ENCODE assay signal across 7 mouse cellular contexts in genomic region chr13:23270321-23271101, GRCm38 (mm10). TPM values are rescaled to one million over a fixed set of nuclear protein-coding genes. Genes with fewer than 3 reads are reported as not detected.
DNase-seq lines count a peak whose midpoint lies in the region; ATAC-seq and TF ChIP-seq lines count a peak whose summit lies in the region.

No protein-coding gene starts in this region.

- peak overlapping the region; percentile 53 for H3K4me2 ChIP-seq in lung, embryonic 15.5 days
- peak overlapping the region; percentile 55 for H3K4me2 ChIP-seq in embryonic facial prominence, embryonic 14.5 days (ENCODE audit: low read depth, low read length)
- 0 out of 2 replicates have a peak overlapping the region, but pooled peaks have one; percentile 15 for H3K4me2 ChIP-seq in liver, postnatal 0 days (ENCODE audit: low read depth, low read length)
- H3K4me2 ChIP-seq in stomach, embryonic 16.5 days (ENCODE audit: low read depth, low read length), result peak overlapping the region; percentile 46

- no peak for TF ChIP-seq POLR2A in lung, adult 2 months (IDR thresholded peaks at IDR 0.05; ENCODE audit: borderline replicate concordance, extremely low read depth, low read depth, low read length)

- 2% methylated on average over 34 of the region's 34 CpGs for WGBS in lung, embryonic 15.5 days
- 5% methylated on average over 34 of the region's 34 CpGs for WGBS in lung, adult 2 months
- WGBS in embryonic facial prominence, embryonic 14.5 days, result 2% methylated on average over 34 of the region's 34 CpGs
- 4% methylated on average over 34 of the region's 34 CpGs for WGBS in liver, postnatal 0 days (ENCODE audit: insufficient replicate concordance)
- 5% methylated on average over 34 of the region's 34 CpGs for WGBS in stomach, embryonic 16.5 days

- no peaks in the 10 kb centered on the region; the same call in none of the 2 replicates for H3K27me3 ChIP-seq in lung, embryonic 15.5 days
- peaks cover 6% of the 10 kb centered on the region for H3K27me3 ChIP-seq in embryonic facial prominence, embryonic 14.5 days (replicated peaks; ENCODE audit: control insufficient read depth, insufficient read depth, low read length)
- H3K27me3 ChIP-seq in liver, postnatal 0 days (ENCODE audit: insufficient read depth, low read length), result peaks cover 9% of the 10 kb centered on the region
- 0 out of 2 replicates have a peak, but pooled peaks cover 4% of the 10 kb centered on the region for H3K27me3 ChIP-seq in stomach, embryonic 16.5 days (ENCODE audit: control insufficient read depth, insufficient read depth, low read length)

- no peak for ATAC-seq in lung, embryonic 15.5 days (ENCODE audit: borderline replicate concordance, extremely low read depth, low FRiP score, low TSS enrichment)
- peak; percentile 77 for ATAC-seq in embryonic facial prominence, embryonic 14.5 days (ENCODE audit: low read depth)
- no peak for ATAC-seq in liver, postnatal 0 days
- ATAC-seq in stomach, embryonic 16.5 days (ENCODE audit: insufficient read depth, low FRiP score), result no peak

- peaks cover 9% of the 10 kb centered on the region; the same call in 1 of the 2 replicates for H3K4me1 ChIP-seq in lung, embryonic 15.5 days
- H3K4me1 ChIP-seq in lung, adult 2 months (ENCODE audit: control insufficient read depth, insufficient read depth, low read length), result no peaks in the 10 kb centered on the region
- no peaks in the 10 kb centered on the region for H3K4me1 ChIP-seq in embryonic facial prominence, embryonic 14.5 days (ENCODE audit: control insufficient read depth, insufficient read depth, low read length)
- no peaks in the 10 kb centered on the region for H3K4me1 ChIP-seq in liver, postnatal 0 days (ENCODE audit: insufficient read depth)
- H3K4me1 ChIP-seq in stomach, embryonic 16.5 days (ENCODE audit: control insufficient read depth, insufficient read depth, low read length), result no peaks in the 10 kb centered on the region

- no peaks in the 10 kb centered on the region for H3K36me3 ChIP-seq in lung, embryonic 15.5 days
- H3K36me3 ChIP-seq in embryonic facial prominence, embryonic 14.5 days (ENCODE audit: control insufficient read depth, insufficient read depth, low read length), result no peaks in the 10 kb centered on the region
- H3K36me3 ChIP-seq in liver, postnatal 0 days (replicated peaks; ENCODE audit: insufficient read depth, low read length), result no peaks in the 10 kb centered on the region
- no peaks in the 10 kb centered on the region for H3K36me3 ChIP-seq in stomach, embryonic 16.5 days (ENCODE audit: control insufficient read depth, insufficient read depth, low read length)

- no peak for DNase-seq in lung, adult 2 months
- DNase-seq in embryonic facial prominence, embryonic 14.5 days (ENCODE audit: low spot score), result peak; percentile 42
- DNase-seq in layer of hippocampus, adult 11-12 months (ENCODE audit: low spot score), result peak; percentile 58
- peak; percentile 13 for DNase-seq in liver, postnatal 0 days
- DNase-seq in thymus, postnatal 25 days, result no peak

- H3K27ac ChIP-seq in lung, embryonic 15.5 days, result no peak overlapping the region
- H3K27ac ChIP-seq in embryonic facial prominence, embryonic 14.5 days (replicated peaks; ENCODE audit: low read depth, low read length), result no peak overlapping the region
- H3K27ac ChIP-seq in liver, postnatal 0 days (ENCODE audit: low read depth), result no peak overlapping the region
- H3K27ac ChIP-seq in stomach, embryonic 16.5 days (ENCODE audit: low read length), result no peak overlapping the region

- TF ChIP-seq CTCF in lung, adult 2 months (IDR thresholded peaks at IDR 0.05; ENCODE audit: insufficient read depth, low read length), result no peak
- no peak for TF ChIP-seq CTCF in liver, postnatal 0 days (IDR thresholded peaks at IDR 0.05; ENCODE audit: low read depth)

- no peak overlapping the region for H3K9ac ChIP-seq in lung, embryonic 15.5 days
- peak overlapping the region; percentile 30 for H3K9ac ChIP-seq in embryonic facial prominence, embryonic 14.5 days (ENCODE audit: low read depth, low read length)
- H3K9ac ChIP-seq in liver, postnatal 0 days (replicated peaks), result no peak overlapping the region
- peak overlapping the region; percentile 39; the same call in 1 of the 2 replicates for H3K9ac ChIP-seq in stomach, embryonic 16.5 days (ENCODE audit: low read length)

- peak overlapping the region; percentile 28 for H3K4me3 ChIP-seq in lung, embryonic 15.5 days
- H3K4me3 ChIP-seq in lung, adult 2 months (replicated peaks; ENCODE audit: extremely low read depth, low read depth, low read length), result no peak overlapping the region
- peak overlapping the region; percentile 37 for H3K4me3 ChIP-seq in embryonic facial prominence, embryonic 14.5 days (ENCODE audit: low read depth, low read length)
- no peak overlapping the region for H3K4me3 ChIP-seq in liver, postnatal 0 days (ENCODE audit: low read depth, low read length)
- peak overlapping the region; percentile 28 for H3K4me3 ChIP-seq in stomach, embryonic 16.5 days (replicated peaks; ENCODE audit: low read length)

- TF ChIP-seq EP300 in liver, postnatal 0 days (IDR thresholded peaks at IDR 0.05; ENCODE audit: low read depth), result no peak

- no peaks in the 10 kb centered on the region for H3K9me3 ChIP-seq in lung, embryonic 15.5 days
- no peaks in the 10 kb centered on the region for H3K9me3 ChIP-seq in embryonic facial prominence, embryonic 14.5 days (ENCODE audit: control insufficient read depth, low read length)
- H3K9me3 ChIP-seq in liver, postnatal 0 days (ENCODE audit: low read length), result no peaks in the 10 kb centered on the region
- no peaks in the 10 kb centered on the region for H3K9me3 ChIP-seq in stomach, embryonic 16.5 days (replicated peaks; ENCODE audit: control insufficient read depth, low read length)

RNA-seq across cellular contexts. Expression of gene Vmn1r223, which starts 23.6 kb away (rescaled TPM):
- not detected in 2 replicates for polyA plus RNA-seq in lung, embryonic 15.5 days (2015; fragmentation: Nextera tagmentation; extraction: Ambion mirVana)
- not detected in 2 replicates for polyA plus RNA-seq in lung, adult 2 months (2012; rRNA removed)
- not detected in 2 replicates for polyA plus RNA-seq in embryonic facial prominence, embryonic 14.5 days (2014; fragmentation: Nextera tagmentation; extraction: Ambion mirVana)
- polyA plus RNA-seq in liver, postnatal 0 days (2015; fragmentation: Nextera tagmentation; extraction: Ambion mirVana), result not detected in 2 replicates
- not detected in 2 replicates for polyA plus RNA-seq in stomach, embryonic 16.5 days (2015; fragmentation: Nextera tagmentation; extraction: Ambion mirVana)

RNA-seq across cellular contexts. Expression of gene Vmn1r222, which starts 34.8 kb away (rescaled TPM):
- not detected in 2 replicates for polyA plus RNA-seq in lung, embryonic 15.5 days (2015; fragmentation: Nextera tagmentation; extraction: Ambion mirVana)
- polyA plus RNA-seq in lung, adult 2 months (2012; rRNA removed), result not detected in 2 replicates
- polyA plus RNA-seq in embryonic facial prominence, embryonic 14.5 days (2014; fragmentation: Nextera tagmentation; extraction: Ambion mirVana), result not detected in 2 replicates
- polyA plus RNA-seq in liver, postnatal 0 days (2015; fragmentation: Nextera tagmentation; extraction: Ambion mirVana), result not detected in 2 replicates
- not detected in 2 replicates for polyA plus RNA-seq in stomach, embryonic 16.5 days (2015; fragmentation: Nextera tagmentation; extraction: Ambion mirVana)

RNA-seq across cellular contexts. Expression of gene Vmn1r221, which starts 56.6 kb away (rescaled TPM):
- not detected in 2 replicates for polyA plus RNA-seq in lung, embryonic 15.5 days (2015; fragmentation: Nextera tagmentation; extraction: Ambion mirVana)
- not detected in 2 replicates for polyA plus RNA-seq in lung, adult 2 months (2012; rRNA removed)
- polyA plus RNA-seq in embryonic facial prominence, embryonic 14.5 days (2014; fragmentation: Nextera tagmentation; extraction: Ambion mirVana), result not detected in 2 replicates
- not detected in 2 replicates for polyA plus RNA-seq in liver, postnatal 0 days (2015; fragmentation: Nextera tagmentation; extraction: Ambion mirVana)
- polyA plus RNA-seq in stomach, embryonic 16.5 days (2015; fragmentation: Nextera tagmentation; extraction: Ambion mirVana), result not detected in 2 replicates

Comparison
In these comparisons a context has a peak if more than half of its experiments do, and no peak if none do; other contexts are left out.
1. H3K4me3 ChIP-seq: peak in lung, embryonic 15.5 days (single experiment), embryonic facial prominence, embryonic 14.5 days (single experiment) and stomach, embryonic 16.5 days (single experiment); none in lung, adult 2 months (single experiment) and liver, postnatal 0 days (single experiment).
2. H3K9ac ChIP-seq: peak in embryonic facial prominence, embryonic 14.5 days (single experiment) and stomach, embryonic 16.5 days (single experiment); none in lung, embryonic 15.5 days (single experiment) and liver, postnatal 0 days (single experiment).
3. DNase-seq: peak in embryonic facial prominence, embryonic 14.5 days (single experiment), layer of hippocampus, adult 11-12 months (single experiment) and liver, postnatal 0 days (single experiment); none in lung, adult 2 months (single experiment) and thymus, postnatal 25 days (single experiment).
4. Peak in every context shown above with its lines, with median percentiles within 50 percentile points of each other: H3K4me2 ChIP-seq.